Mouse (Mus musculus) kidney, postnatal 0 days (tissue): ENCODE data around the gene Kctd18. TPM values are rescaled to one million over a fixed set of nuclear protein-coding genes. Genes with fewer than 3 reads are reported as not detected.

ENCODE experiments used
- ATAC-seq: fragments of 200-750 bp; cut with Nextera tagmentation; replicated peaks from 2 replicates; pipeline ENCODE4 v1.8.0; 2017; ENCODE audit warnings: low read depth, moderate number of reproducible peaks, moderate TSS enrichment, moderate library complexity; ENCODE audit not compliant: low FRiP score
- DNase-seq: peaks from one replicate; pipeline ENCODE4 v3.0.0-alpha.2; 2016; ENCODE audit warnings: low spot score
- H3K27ac ChIP-seq: fragments of 300-500 bp; sonication (generic); 2 replicates; pipeline ENCODE4 v1.5.1; 2014; ENCODE audit warnings: mild to moderate bottlenecking
- H3K27me3 ChIP-seq: fragments of 300-500 bp; sonication (generic); 2 replicates; pipeline ENCODE4 v1.6.1; 2014; ENCODE audit warnings: low read length, mixed read lengths; ENCODE audit not compliant: insufficient read depth
- H3K36me3 ChIP-seq: fragments of 300-500 bp; sonication (generic); 2 replicates; pipeline ENCODE4 v1.6.1; 2014; ENCODE audit warnings: low read length, mixed read lengths; ENCODE audit not compliant: insufficient read depth
- H3K4me1 ChIP-seq: fragments of 300-500 bp; sonication (generic); replicated peaks from 2 replicates; pipeline ENCODE4 v1.6.1; 2014; ENCODE audit warnings: antibody characterized with exemption, low read length, mixed read lengths; ENCODE audit not compliant: insufficient read depth
- H3K4me2 ChIP-seq: fragments of 300-500 bp; sonication (generic); 2 replicates; pipeline ENCODE4 v1.6.1; 2014; ENCODE audit warnings: mild to moderate bottlenecking, low read length, moderate library complexity, mixed read lengths
- H3K4me3 ChIP-seq: fragments of 300-500 bp; sonication (generic); replicated peaks from 2 replicates; pipeline ENCODE4 v1.5.1; 2014; ENCODE audit warnings: low read depth, low read length
- H3K9ac ChIP-seq: fragments of 300-500 bp; sonication (generic); 2 replicates; pipeline ENCODE4 v1.6.1; 2014; ENCODE audit warnings: low read depth, low read length
- H3K9me3 ChIP-seq: fragments of 300-500 bp; sonication (generic); replicated peaks from 2 replicates; pipeline ENCODE4 v1.6.1; 2016; ENCODE audit warnings: low read length, inconsistent platforms, mixed read lengths
- CTCF ChIP-seq: IDR thresholded peaks from 2 replicates; pipeline ENCODE4 v1.5.1; 2016; ENCODE audit warnings: antibody characterized with exemption, low read depth, mild to moderate bottlenecking, moderate library complexity
- WGBS: fragments of 180-500 bp; shearing (Covaris S2); extraction: QIAGEN DNeasy Blood & Tissue Kit; methylation state at CpG from one replicate; pipeline ENCODE4 v1.1.7; 2014; 5-methylcytosine and 5-hydroxymethylcytosine counted together
- polyA plus RNA-seq: library from polyadenylated mRNA; unstranded; fragments of >200 nt; fragmentation: Nextera tagmentation; extraction: Ambion mirVana; gene quantifications from 2 replicates; pipeline ENCODE4 v1.2.1, GENCODE M21; 2015

Kctd18 gene
- polyA plus RNA-seq, 1 experiment from 2014 or later, result 12.0 TPM

DNA sequence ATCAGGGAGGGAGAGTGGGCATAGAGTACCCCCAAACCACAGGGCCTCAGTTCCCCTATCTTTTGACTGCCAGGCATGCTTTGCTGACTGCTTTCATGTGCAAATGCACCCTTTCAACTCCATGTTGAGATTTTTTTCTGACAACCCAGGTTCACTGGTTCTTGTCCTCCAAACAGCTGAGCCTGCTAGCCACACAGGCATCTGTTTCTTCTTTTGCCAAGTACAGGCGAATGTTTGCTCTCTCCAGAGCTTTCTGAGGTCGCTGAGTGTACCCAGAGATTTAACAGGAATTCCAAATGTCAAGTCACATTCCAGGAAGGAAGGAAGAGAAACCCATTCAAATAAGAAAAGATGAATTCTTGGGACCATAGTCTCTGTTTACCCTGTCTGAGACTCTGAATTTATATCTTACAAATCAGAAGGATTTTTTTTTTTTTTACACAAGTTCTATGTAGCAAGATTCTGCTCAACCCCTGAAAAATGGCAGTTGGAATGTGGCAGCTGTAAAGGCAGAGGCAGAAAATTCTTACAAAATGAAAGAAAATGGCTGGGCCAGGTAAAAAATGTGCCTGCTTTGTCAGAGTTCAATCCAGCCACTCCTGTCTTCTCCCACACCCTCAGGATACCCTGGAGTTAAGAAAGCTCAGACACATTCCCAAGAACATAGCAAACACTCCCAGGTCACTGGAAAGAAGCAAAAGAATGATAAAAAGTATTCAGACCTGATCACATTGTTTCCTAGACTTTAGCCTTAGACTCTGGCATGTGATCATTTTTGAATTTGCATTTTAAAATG lies 71.0 kb downstream of the Kctd18 start:
- WGBS, result 49% methylated on average over 2 of the region's 2 CpGs
- peak; percentile 48 for DNase-seq
- Histone ChIP-seq H3K9me3 (no peaks in the 10 kb centered on the region), H3K36me3 (0 out of 2 replicates have a peak, but pooled peaks cover 4% of the 10 kb centered on the region), H3K27me3 (no peaks in the 10 kb centered on the region), H3K4me1 (no peaks in the 10 kb centered on the region), H3K27ac (no peak overlapping the region), H3K4me2 (no peak overlapping the region), H3K4me3 (no peak overlapping the region), H3K9ac (no peak overlapping the region)
- TF ChIP-seq CTCF, result no peak
- no peak for ATAC-seq

DNA sequence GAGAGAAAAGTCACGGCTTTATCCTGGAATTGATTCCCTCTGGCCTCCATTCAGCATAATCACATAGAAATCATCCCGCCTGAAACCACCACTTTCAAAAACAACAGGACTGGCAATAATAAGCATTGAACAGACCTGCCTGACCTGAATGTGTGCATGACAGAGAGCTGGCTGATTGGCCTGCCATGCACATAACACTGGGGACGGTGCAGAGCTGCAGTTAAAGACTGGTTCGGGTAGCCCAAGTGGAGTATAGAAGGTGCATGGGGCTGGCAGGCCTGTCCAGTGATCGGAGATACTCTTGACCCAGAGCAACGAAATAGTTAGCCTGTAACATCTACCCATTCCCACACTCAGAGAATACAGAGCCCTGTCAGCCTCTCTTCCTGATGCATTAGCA lies 76.5 kb downstream of the Kctd18 start:
- 0 out of 2 replicates have a peak, but pooled peaks cover 27% of the 10 kb centered on the region for H3K36me3 ChIP-seq
- no peak overlapping the region for H3K4me3 ChIP-seq
- no peak overlapping the region for H3K4me2 ChIP-seq
- DNase-seq (no peak), ATAC-seq (no peak)
- H3K9me3 ChIP-seq, result no peaks in the 10 kb centered on the region
- H3K27ac ChIP-seq, result no peak overlapping the region
- TF ChIP-seq CTCF, result no peak
- 94% methylated on average over 6 of the region's 6 CpGs for WGBS
- H3K27me3 ChIP-seq, result no peaks in the 10 kb centered on the region
- 0 out of 2 replicates have a peak, but pooled peaks cover 3% of the 10 kb centered on the region for H3K4me1 ChIP-seq
- H3K9ac ChIP-seq, result no peak overlapping the region

DNA sequence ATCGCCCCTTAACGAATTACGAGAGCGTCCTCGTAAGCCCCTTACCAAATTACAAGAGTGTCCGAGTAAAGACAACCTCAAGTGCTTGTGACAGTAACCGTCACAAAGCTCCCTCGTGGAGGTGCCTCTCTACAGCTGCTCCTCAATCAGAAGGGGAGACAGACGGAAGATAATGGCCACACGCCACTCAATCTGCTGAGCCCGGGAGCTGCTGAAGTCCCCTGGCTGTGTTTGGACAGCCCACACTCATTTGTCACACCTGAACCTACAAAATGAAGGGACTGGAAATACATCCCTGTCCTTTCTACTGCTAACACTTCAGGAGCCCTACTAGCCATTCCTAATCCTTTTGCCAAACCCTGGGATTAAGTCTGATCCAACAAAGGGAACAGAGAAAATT lies 77.0 kb downstream of the Kctd18 start:
- no peak overlapping the region for H3K4me2 ChIP-seq
- 0 out of 2 replicates have a peak, but pooled peaks cover 3% of the 10 kb centered on the region for H3K4me1 ChIP-seq
- no peak overlapping the region for H3K9ac ChIP-seq
- no peak for DNase-seq
- 0 out of 2 replicates have a peak, but pooled peaks cover 27% of the 10 kb centered on the region for H3K36me3 ChIP-seq
- WGBS, result 68% methylated on average over 11 of the region's 11 CpGs
- H3K27me3 ChIP-seq, result no peaks in the 10 kb centered on the region
- no peak for TF ChIP-seq CTCF
- no peak for ATAC-seq
- no peak overlapping the region for H3K27ac ChIP-seq
- H3K9me3 ChIP-seq, result no peaks in the 10 kb centered on the region
- no peak overlapping the region for H3K4me3 ChIP-seq

DNA sequence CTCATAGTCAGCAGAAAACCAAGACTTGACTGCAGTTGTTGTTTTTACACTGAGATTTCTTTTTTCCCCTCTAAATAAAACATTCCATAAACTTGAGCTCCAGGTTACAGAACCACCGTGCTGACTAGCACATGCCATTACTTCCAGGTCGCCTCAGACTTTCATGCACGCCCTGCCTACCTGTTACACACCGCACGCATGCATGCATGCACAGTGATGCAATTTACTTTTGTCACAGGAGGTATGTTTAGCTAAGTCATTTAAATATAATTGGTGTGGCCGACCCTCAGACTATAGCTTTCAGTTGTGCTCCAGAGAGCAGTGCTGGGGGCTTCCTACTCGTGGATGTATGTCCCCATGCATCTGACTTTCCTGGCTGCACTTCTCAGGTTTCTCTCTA lies 77.7 kb downstream of the Kctd18 start:
- H3K27ac ChIP-seq, result no peak overlapping the region
- 50% methylated on average over 7 of the region's 7 CpGs for WGBS
- TF ChIP-seq CTCF, result no peak
- 0 out of 2 replicates have a peak, but pooled peaks cover 22% of the 10 kb centered on the region for H3K36me3 ChIP-seq
- no peak for DNase-seq
- H3K4me3 ChIP-seq, result no peak overlapping the region
- 0 out of 2 replicates have a peak, but pooled peaks cover 3% of the 10 kb centered on the region for H3K4me1 ChIP-seq
- H3K9ac ChIP-seq, result no peak overlapping the region
- no peaks in the 10 kb centered on the region for H3K9me3 ChIP-seq
- no peak; the same call in 1 of the 2 replicates for ATAC-seq
- no peaks in the 10 kb centered on the region for H3K27me3 ChIP-seq
- H3K4me2 ChIP-seq, result no peak overlapping the region

GRCm38 (mm10) chr1:57940691-57941090 lies 78.1 kb downstream of the Kctd18 start:
- 0 out of 2 replicates have a peak, but pooled peaks cover 22% of the 10 kb centered on the region for H3K36me3 ChIP-seq
- WGBS, result 28% methylated on average over 10 of the region's 10 CpGs
- no peak for TF ChIP-seq CTCF
- DNase-seq, result peak; percentile 40
- 0 out of 2 replicates have a peak overlapping the region, but pooled peaks have one; percentile 8 for H3K9ac ChIP-seq
- no peaks in the 10 kb centered on the region for H3K27me3 ChIP-seq
- H3K4me3 ChIP-seq, result no peak overlapping the region
- H3K4me1 ChIP-seq, result 0 out of 2 replicates have a peak, but pooled peaks cover 3% of the 10 kb centered on the region
- no peak overlapping the region for H3K27ac ChIP-seq
- H3K4me2 ChIP-seq, result no peak overlapping the region
- ATAC-seq, result no peak; the same call in 1 of the 2 replicates
- H3K9me3 ChIP-seq, result no peaks in the 10 kb centered on the region

DNA sequence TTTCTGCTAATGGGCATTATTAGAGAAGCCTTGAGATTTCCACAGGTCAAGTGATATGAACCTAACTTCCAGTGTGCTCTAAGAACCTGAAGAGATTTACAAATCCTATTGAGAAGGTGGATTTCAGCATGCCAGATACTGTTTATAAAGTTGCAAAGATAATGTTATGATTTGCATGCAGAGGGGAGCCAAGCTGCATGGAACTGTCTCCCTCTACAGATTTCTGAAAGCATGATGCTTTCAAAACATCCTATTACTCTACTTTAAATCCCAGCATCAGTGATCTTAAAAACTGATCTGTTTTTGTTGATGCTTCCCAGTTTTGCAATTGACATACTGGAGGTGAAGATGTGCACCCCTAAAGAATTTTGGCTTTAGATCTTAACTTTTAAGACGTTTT lies 84.5 kb downstream of the Kctd18 start:
- H3K36me3 ChIP-seq, result 0 out of 2 replicates have a peak, but pooled peaks cover 9% of the 10 kb centered on the region
- no peak overlapping the region for H3K27ac ChIP-seq
- no peak overlapping the region for H3K4me3 ChIP-seq
- H3K4me2 ChIP-seq, result no peak overlapping the region
- no peak for DNase-seq
- no peaks in the 10 kb centered on the region for H3K27me3 ChIP-seq
- H3K9me3 ChIP-seq, result no peaks in the 10 kb centered on the region
- WGBS, result 64% methylated on average over 1 of the region's 1 CpGs
- ATAC-seq, result no peak
- no peaks in the 10 kb centered on the region for H3K4me1 ChIP-seq
- no peak overlapping the region for H3K9ac ChIP-seq
- peak; percentile 27; the same call in 1 of the 2 replicates for TF ChIP-seq CTCF
